Mouse (Mus musculus) kidney, embryonic 14.5 days (tissue): Measurements from ENCODE around the gene Helz2. TPM values are rescaled to one million over a fixed set of nuclear protein-coding genes. Genes with fewer than 3 reads are reported as not detected.

ENCODE experiments used
- ATAC-seq: fragments of 200-750 bp; cut with Nextera tagmentation; 2 replicates; pipeline ENCODE4 v1.8.0; 2017; ENCODE audit warnings: moderate number of reproducible peaks, mild to moderate bottlenecking, moderate TSS enrichment, moderate library complexity; ENCODE audit not compliant: low FRiP score, low TSS enrichment
- H3K27ac ChIP-seq: fragments of 300-500 bp; sonication (generic); 2 replicates; pipeline ENCODE4 v1.5.1; 2014; ENCODE audit warnings: low read depth, mild to moderate bottlenecking, low read length, moderate library complexity, mixed read lengths
- H3K27me3 ChIP-seq: fragments of 300-500 bp; sonication (generic); 2 replicates; pipeline ENCODE4 v1.6.1; 2014; ENCODE audit warnings: mild to moderate bottlenecking, low read length; ENCODE audit not compliant: control insufficient read depth, insufficient read depth
- H3K36me3 ChIP-seq: fragments of 300-500 bp; sonication (generic); 2 replicates; pipeline ENCODE4 v1.6.1; 2014; ENCODE audit warnings: low read length, mixed read lengths; ENCODE audit not compliant: control insufficient read depth, insufficient read depth
- H3K4me1 ChIP-seq: fragments of 300-500 bp; sonication (generic); 2 replicates; pipeline ENCODE4 v1.6.1; 2014; ENCODE audit warnings: low read length, mixed read lengths; ENCODE audit not compliant: control insufficient read depth, insufficient read depth
- H3K4me2 ChIP-seq: fragments of 300-500 bp; sonication (generic); replicated peaks from 2 replicates; pipeline ENCODE4 v1.6.1; 2014; ENCODE audit warnings: low read depth, mild to moderate bottlenecking, low read length
- H3K4me3 ChIP-seq: fragments of 300-500 bp; sonication (generic); 2 replicates; pipeline ENCODE4 v1.5.1; 2014; ENCODE audit warnings: mild to moderate bottlenecking, low read length
- H3K9ac ChIP-seq: fragments of 300-500 bp; sonication (generic); 2 replicates; pipeline ENCODE4 v1.6.1; 2014; ENCODE audit warnings: low read depth, mild to moderate bottlenecking, low read length, moderate library complexity
- H3K9me3 ChIP-seq: fragments of 300-500 bp; sonication (generic); 2 replicates; pipeline ENCODE4 v1.6.1; 2016; ENCODE audit warnings: low read length; ENCODE audit not compliant: control insufficient read depth
- WGBS: fragments of 180-500 bp; shearing (Covaris S2); extraction: QIAGEN DNeasy Blood & Tissue Kit; methylation state at CpG from one replicate; pipeline ENCODE4 v1.1.7; 2014; 5-methylcytosine and 5-hydroxymethylcytosine counted together
- polyA plus RNA-seq: library from polyadenylated mRNA; unstranded; fragments of >200 nt; fragmentation: Nextera tagmentation; extraction: Ambion mirVana; gene quantifications from 2 replicates; pipeline ENCODE4 v1.2.1, GENCODE M21; 2014

Helz2 gene
- polyA plus RNA-seq, 1 experiment from 2014 or later, result 1.3 TPM

GRCm38 (mm10) chr2:181178471-181178870 lies 63.4 kb downstream of the Helz2 start:
- no peaks in the 10 kb centered on the region for H3K4me1 ChIP-seq

GRCm38 (mm10) chr2:181178015-181178414 lies 63.8 kb downstream of the Helz2 start:
- no peak overlapping the region for H3K27ac ChIP-seq
- 76% methylated on average over 3 of the region's 3 CpGs for WGBS
- H3K4me1 ChIP-seq, result no peaks in the 10 kb centered on the region
- no peak overlapping the region for H3K4me3 ChIP-seq
- no peaks in the 10 kb centered on the region for H3K9me3 ChIP-seq
- no peaks in the 10 kb centered on the region for H3K36me3 ChIP-seq
- no peak overlapping the region for H3K9ac ChIP-seq
- no peaks in the 10 kb centered on the region for H3K27me3 ChIP-seq
- no peak overlapping the region for H3K4me2 ChIP-seq
- ATAC-seq, result no peak

More at GRCm38 (mm10) chr2:181178471-181178870, 63.4 kb downstream of the Helz2 start:
- WGBS, result 86% methylated on average over 5 of the region's 5 CpGs
- no peak overlapping the region for H3K4me3 ChIP-seq
- H3K27me3 ChIP-seq, result no peaks in the 10 kb centered on the region
- ATAC-seq, result no peak
- no peak overlapping the region for H3K9ac ChIP-seq
- H3K27ac ChIP-seq, result no peak overlapping the region
- H3K9me3 ChIP-seq, result no peaks in the 10 kb centered on the region
- no peaks in the 10 kb centered on the region for H3K36me3 ChIP-seq
- H3K4me2 ChIP-seq, result no peak overlapping the region

Other genes with a start within 250 kb of the Helz2 start
- 3.8 and 5.3 TPM in 2 replicates for gene Chrna4, start 198.5 kb downstream of the Helz2 start, polyA plus RNA-seq
- not detected in 2 replicates for gene Kcnq2, start 106.7 kb downstream of the Helz2 start, polyA plus RNA-seq
- not detected in 2 replicates for gene Eef1a2, start 85.0 kb downstream of the Helz2 start, polyA plus RNA-seq
- gene Ppdpf, start 54.8 kb downstream of the Helz2 start, polyA plus RNA-seq, result 387 and 477 TPM in 2 replicates
- not detected in 2 replicates for gene Ptk6, start 39.2 kb downstream of the Helz2 start, polyA plus RNA-seq
- 0.14 and 0.24 TPM in 2 replicates for gene Srms, start 28.8 kb downstream of the Helz2 start, polyA plus RNA-seq
- gene Fndc11, start 22.0 kb downstream of the Helz2 start, polyA plus RNA-seq, result 0.58 TPM in 1 of 2 replicates, not detected in the other
- gene Gmeb2, start 46.0 kb upstream of the Helz2 start, polyA plus RNA-seq, result 9.4 and 17.9 TPM in 2 replicates
- gene Stmn3, start 72.5 kb upstream of the Helz2 start, polyA plus RNA-seq, result 0.46 and 0.62 TPM in 2 replicates
- 40.0 and 59.2 TPM in 2 replicates for gene Rtel1, start 77.7 kb upstream of the Helz2 start, polyA plus RNA-seq
- gene Zgpat, start 122.9 kb upstream of the Helz2 start, polyA plus RNA-seq, result 25.7 and 39.0 TPM in 2 replicates
- 51.5 and 53.9 TPM in 2 replicates for gene Arfrp1, start 123.4 kb upstream of the Helz2 start, polyA plus RNA-seq
- 17.3 and 22.1 TPM in 2 replicates for gene Lime1, start 138.1 kb upstream of the Helz2 start, polyA plus RNA-seq
- 13.7 and 26.6 TPM in 2 replicates for gene Zbtb46, start 217.4 kb upstream of the Helz2 start, polyA plus RNA-seq